Mouse (Mus musculus) ES-Bruce4 (cell line): ENCODE results near the gene Tab3. TPM values are rescaled to one million over a fixed set of nuclear protein-coding genes. Genes with fewer than 3 reads are reported as not detected.

Experiments used
- H3K27ac ChIP-seq: 2 replicates; pipeline ENCODE4 v1.5.1; 2012; ENCODE audit warnings: low read length, inconsistent platforms; ENCODE audit not compliant: insufficient read depth
- H3K27me3 ChIP-seq: 2 replicates; pipeline ENCODE4 v1.6.1; 2012; ENCODE audit warnings: mild to moderate bottlenecking, low read length, inconsistent platforms; ENCODE audit not compliant: control insufficient read depth, poor library complexity, insufficient read depth, severe bottlenecking
- H3K36me3 ChIP-seq: 2 replicates; pipeline ENCODE4 v1.6.1; 2012; ENCODE audit warnings: inconsistent platforms, mild to moderate bottlenecking, low read length, moderate library complexity; ENCODE audit not compliant: control insufficient read depth, poor library complexity, insufficient read depth, severe bottlenecking
- H3K4me1 ChIP-seq: one replicate; pipeline ENCODE4 v1.8.1; 2011; ENCODE audit warnings: low read length; ENCODE audit not compliant: control insufficient read depth, insufficient read depth
- H3K4me3 ChIP-seq: 2 replicates; pipeline ENCODE4 v1.5.1; 2011; ENCODE audit warnings: low read depth, mild to moderate bottlenecking, low read length
- H3K9ac ChIP-seq: 2 replicates; pipeline ENCODE4 v1.6.1; 2012; ENCODE audit warnings: low read depth, mild to moderate bottlenecking, inconsistent platforms; ENCODE audit not compliant: poor library complexity, severe bottlenecking
- H3K9me3 ChIP-seq: replicated peaks from 2 replicates; pipeline ENCODE4 v1.6.1; 2012; ENCODE audit warnings: mild to moderate bottlenecking, low read length, inconsistent platforms; ENCODE audit not compliant: control insufficient read depth, poor library complexity, insufficient read depth, severe bottlenecking
- CTCF ChIP-seq: IDR thresholded peaks from one replicate; pipeline ENCODE4 v1.8.1; 2011; ENCODE audit warnings: low read depth, low read length
- EP300 ChIP-seq: IDR thresholded peaks from 2 replicates; pipeline ENCODE4 v1.6.1; 2011; ENCODE audit warnings: low read depth, low read length; ENCODE audit not compliant: insufficient read depth
- POLR2A ChIP-seq: IDR thresholded peaks from one replicate; pipeline ENCODE4 v1.8.1; 2011; ENCODE audit warnings: low read length; ENCODE audit not compliant: insufficient read depth
- polyA plus RNA-seq: library from polyadenylated mRNA; stranded (reverse); fragments of >200 nt; gene quantifications from 2 replicates; pipeline ENCODE4 v1.2.4, GENCODE M21; 2011; ENCODE audit warnings: low read depth; ENCODE audit not compliant: missing spikeins, insufficient read depth, insufficient read length

The Tab3 gene
- polyA plus RNA-seq, 1 experiment = 26.9 TPM

DNA sequence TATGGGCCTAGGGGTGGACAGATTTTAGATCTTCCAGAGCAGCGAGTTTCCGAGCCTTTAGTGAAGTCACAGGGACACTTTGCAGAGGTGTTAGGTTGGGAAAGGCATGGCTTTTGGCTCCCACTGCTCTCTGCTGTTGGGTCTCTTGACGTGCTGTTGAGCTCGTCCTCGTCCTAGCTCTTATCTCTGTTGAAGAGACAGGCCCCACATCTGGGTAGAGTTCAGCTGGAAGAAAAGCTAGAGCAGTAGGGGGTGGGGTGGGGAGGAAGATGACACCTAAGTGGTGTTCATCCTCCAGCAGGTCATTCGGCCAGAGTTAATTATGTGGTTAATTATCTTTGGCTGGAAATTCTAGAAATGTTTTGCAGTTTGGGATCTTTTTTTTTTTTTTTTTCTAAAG is 2.5 kb downstream of the Tab3 start:
- no peak overlapping the region for H3K9ac ChIP-seq
- no peaks in the 10 kb centered on the region for H3K4me1 ChIP-seq
- H3K27me3 ChIP-seq = no peaks in the 10 kb centered on the region
- no peak overlapping the region for H3K27ac ChIP-seq
- no peak overlapping the region for H3K4me3 ChIP-seq
- no peak for TF ChIP-seq POLR2A
- no peak for TF ChIP-seq EP300
- TF ChIP-seq CTCF = no peak
- no peaks in the 10 kb centered on the region for H3K9me3 ChIP-seq
- no peaks in the 10 kb centered on the region for H3K36me3 ChIP-seq

DNA sequence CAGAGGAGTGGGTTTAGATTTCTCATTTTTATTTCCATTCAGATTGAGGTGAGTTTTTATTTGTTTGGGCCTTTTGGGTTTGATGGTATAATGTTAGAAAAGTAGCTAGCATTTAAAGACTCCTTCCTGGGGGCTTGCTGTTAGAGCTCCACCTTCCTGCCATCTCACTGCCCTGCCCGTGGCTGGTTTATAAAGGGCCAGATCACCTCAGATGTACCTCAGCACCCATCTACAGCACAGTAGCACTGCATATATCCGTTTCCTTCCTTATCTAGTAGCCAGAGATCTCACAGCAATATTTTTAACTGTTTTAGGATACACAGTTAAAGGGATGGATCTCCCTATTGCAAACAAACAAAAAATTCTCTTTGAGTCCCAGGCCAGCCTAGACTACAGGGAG is 6.9 kb downstream of the Tab3 start:
- H3K9me3 ChIP-seq = no peaks in the 10 kb centered on the region
- H3K4me1 ChIP-seq = no peaks in the 10 kb centered on the region
- no peak overlapping the region for H3K27ac ChIP-seq
- H3K27me3 ChIP-seq = no peaks in the 10 kb centered on the region
- no peaks in the 10 kb centered on the region for H3K36me3 ChIP-seq
- no peak for TF ChIP-seq EP300
- TF ChIP-seq POLR2A = no peak
- no peak for TF ChIP-seq CTCF
- no peak overlapping the region for H3K4me3 ChIP-seq
- H3K9ac ChIP-seq = no peak overlapping the region

DNA sequence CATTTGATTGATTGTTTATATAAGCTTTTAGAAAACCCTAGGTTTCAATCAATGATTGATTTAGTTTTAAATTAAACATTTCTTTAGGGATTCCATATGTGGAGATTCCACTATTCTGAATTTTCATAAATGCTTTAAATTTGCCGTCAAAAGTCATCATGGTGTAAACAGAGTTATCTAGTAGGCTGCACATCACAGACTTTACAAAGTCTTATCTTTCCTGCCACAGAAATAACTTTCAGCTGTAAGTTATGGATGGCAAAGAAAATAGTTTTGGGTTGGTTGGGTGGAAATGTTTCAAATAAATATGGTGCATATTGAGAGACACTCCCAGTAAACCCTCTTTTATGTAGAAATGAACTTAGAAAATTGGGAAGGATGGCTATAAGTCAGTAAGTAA is 8.7 kb downstream of the Tab3 start:
- H3K4me1 ChIP-seq = no peaks in the 10 kb centered on the region
- no peak overlapping the region for H3K27ac ChIP-seq
- no peak overlapping the region for H3K4me3 ChIP-seq
- H3K36me3 ChIP-seq = no peaks in the 10 kb centered on the region
- H3K27me3 ChIP-seq = no peaks in the 10 kb centered on the region
- no peak for TF ChIP-seq CTCF
- no peak for TF ChIP-seq EP300
- no peak overlapping the region for H3K9ac ChIP-seq
- no peaks in the 10 kb centered on the region for H3K9me3 ChIP-seq

DNA sequence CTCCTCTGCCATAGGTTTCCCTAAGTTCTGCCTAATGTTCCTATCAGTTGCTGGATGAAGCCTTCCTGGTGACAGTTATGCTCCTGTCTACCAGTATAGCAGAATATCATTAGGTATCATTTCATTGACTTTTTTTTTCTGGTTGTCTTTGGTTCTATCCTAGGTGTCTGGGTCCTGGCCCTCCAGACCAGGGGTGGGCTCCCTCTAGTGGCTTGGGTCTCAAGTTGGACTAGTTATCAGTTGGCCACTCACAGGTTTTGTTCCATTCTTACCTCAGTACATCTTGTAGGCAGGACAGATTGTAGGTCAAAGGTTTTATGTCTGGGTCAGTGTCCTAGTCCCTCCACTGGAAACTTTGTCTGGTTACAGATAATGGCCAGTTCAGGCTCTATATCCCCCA is 11.8 kb downstream of the Tab3 start:
- H3K4me3 ChIP-seq = no peak overlapping the region
- H3K36me3 ChIP-seq = no peaks in the 10 kb centered on the region
- H3K27ac ChIP-seq = no peak overlapping the region
- H3K9me3 ChIP-seq = no peaks in the 10 kb centered on the region
- H3K4me1 ChIP-seq = no peaks in the 10 kb centered on the region
- H3K27me3 ChIP-seq = no peaks in the 10 kb centered on the region
- TF ChIP-seq CTCF (peak; percentile 36), POLR2A (no peak), EP300 (no peak)
- H3K9ac ChIP-seq = no peak overlapping the region

DNA sequence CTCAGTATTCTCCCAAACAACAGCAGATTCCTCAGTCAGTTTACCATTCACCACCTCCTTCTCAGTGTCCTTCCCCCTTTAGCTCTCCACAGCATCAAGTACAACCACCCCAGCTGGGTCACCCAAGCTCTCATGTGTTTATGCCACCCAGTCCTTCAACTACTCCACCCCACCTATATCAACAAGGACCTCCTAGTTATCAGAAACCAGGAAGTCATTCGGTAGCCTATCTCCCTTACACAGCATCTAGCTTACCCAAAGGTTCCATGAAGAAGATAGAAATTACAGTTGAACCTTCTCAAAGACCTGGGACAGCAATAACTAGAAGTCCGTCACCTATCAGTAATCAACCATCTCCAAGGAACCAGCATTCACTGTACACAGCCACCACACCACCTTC is 40.9 kb downstream of the Tab3 start:
- no peaks in the 10 kb centered on the region for H3K4me1 ChIP-seq
- no peaks in the 10 kb centered on the region for H3K36me3 ChIP-seq
- no peak overlapping the region for H3K4me3 ChIP-seq
- H3K27ac ChIP-seq = no peak overlapping the region
- TF ChIP-seq POLR2A (no peak), CTCF (no peak), EP300 (no peak)
- H3K9ac ChIP-seq = no peak overlapping the region
- no peaks in the 10 kb centered on the region for H3K27me3 ChIP-seq
- H3K9me3 ChIP-seq = no peaks in the 10 kb centered on the region

DNA sequence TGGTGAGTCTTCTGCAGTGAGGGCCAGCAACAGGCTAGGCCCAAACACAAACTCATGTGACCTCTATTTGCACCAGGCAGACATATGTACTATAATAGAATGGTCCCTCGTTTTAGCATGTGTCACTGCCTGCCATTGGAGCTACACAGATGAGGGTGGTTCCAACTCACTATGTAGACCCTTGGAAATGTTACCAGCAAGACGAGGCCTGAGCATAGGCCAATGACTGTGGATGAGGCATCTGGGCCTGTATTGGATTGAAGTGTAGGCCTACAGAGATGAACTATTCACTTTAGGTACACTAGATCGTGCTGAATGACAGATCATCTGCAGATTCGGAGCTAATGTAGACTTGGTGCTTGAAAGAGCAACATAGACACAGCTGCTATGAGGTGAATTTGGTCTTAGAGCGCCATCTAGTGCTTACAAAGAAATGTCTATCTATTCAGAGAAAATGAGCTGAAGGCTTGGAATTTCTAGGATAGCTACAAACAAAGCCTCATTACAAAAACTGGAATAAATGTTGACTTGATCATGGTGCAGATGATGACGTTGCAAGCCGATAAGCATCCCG is 72.5 kb downstream of the Tab3 start:
- no peak overlapping the region for H3K9ac ChIP-seq
- H3K27ac ChIP-seq = no peak overlapping the region
- H3K4me3 ChIP-seq = no peak overlapping the region
- H3K9me3 ChIP-seq = no peaks in the 10 kb centered on the region
- TF ChIP-seq EP300 (no peak), CTCF (no peak), POLR2A (no peak)
- H3K36me3 ChIP-seq = no peaks in the 10 kb centered on the region
- H3K27me3 ChIP-seq = no peaks in the 10 kb centered on the region
- no peaks in the 10 kb centered on the region for H3K4me1 ChIP-seq
